Mouse (Mus musculus): ENCODE results near the gene Slx4ip. TPM values are rescaled to one million over a fixed set of nuclear protein-coding genes. Genes with fewer than 3 reads are reported as not detected.

Slx4ip gene
- total RNA-seq, 2 experiments from 2014 or later: 8.1 to 8.2 TPM

GRCm38 (mm10) chr2:137092523-137093297, 201.7 kb downstream of the Slx4ip start:
- intact Hi-C loops (cut with DNase I): no loop called here
- DNase-seq (ENCODE audit: low spot score in 2 of 2): no peak

DNA sequence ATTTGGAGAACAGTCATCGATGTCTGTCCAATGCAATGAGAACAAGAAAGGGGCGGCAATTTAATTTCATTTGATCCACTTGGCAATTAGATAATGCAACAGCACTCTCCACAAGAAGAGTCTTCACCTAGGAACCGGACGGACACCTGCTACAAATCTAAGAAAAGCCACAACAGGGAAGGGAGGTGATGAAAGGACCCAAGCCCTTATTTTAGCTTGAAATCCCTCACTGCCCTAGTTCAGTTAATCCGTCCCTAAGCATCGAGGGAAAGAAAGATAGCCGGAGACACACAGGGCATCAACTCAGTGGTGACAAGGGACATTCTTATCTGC, 202.2 kb downstream of the Slx4ip start:
- DNase-seq (ENCODE audit: low spot score in 2 of 2): no peak
- intact Hi-C loops (cut with DNase I): no loop called here

DNA sequence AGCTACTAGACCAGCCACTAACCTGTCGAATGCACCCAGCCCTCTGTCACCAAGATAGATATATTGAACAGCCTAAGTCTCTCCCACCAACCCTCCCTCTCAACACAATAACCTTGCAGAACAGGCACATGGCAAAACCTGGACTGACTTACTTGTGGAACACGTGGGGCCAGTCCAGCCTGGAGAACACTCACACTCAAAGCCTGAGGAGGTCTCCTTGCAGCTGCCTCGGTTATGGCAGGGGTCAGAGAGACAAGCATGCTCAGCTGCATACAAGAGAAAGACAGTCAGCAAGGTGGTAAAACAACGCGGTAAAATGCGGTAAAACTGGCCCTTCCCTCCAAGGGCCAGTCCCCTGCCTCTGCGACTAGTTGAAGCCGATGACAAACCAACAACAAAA, 203.3 kb downstream of the Slx4ip start:
- no peak for DNase-seq (ENCODE audit: low spot score in 2 of 2)
- intact Hi-C loops (cut with DNase I): no loop called here

- DNase-seq (ENCODE audit: low spot score in 2 of 2): no peak
- intact Hi-C loops (cut with DNase I): no loop called here
These were observed 206.0 kb downstream of the Slx4ip start for GRCm38 (mm10) chr2:137096981-137097460.

DNA sequence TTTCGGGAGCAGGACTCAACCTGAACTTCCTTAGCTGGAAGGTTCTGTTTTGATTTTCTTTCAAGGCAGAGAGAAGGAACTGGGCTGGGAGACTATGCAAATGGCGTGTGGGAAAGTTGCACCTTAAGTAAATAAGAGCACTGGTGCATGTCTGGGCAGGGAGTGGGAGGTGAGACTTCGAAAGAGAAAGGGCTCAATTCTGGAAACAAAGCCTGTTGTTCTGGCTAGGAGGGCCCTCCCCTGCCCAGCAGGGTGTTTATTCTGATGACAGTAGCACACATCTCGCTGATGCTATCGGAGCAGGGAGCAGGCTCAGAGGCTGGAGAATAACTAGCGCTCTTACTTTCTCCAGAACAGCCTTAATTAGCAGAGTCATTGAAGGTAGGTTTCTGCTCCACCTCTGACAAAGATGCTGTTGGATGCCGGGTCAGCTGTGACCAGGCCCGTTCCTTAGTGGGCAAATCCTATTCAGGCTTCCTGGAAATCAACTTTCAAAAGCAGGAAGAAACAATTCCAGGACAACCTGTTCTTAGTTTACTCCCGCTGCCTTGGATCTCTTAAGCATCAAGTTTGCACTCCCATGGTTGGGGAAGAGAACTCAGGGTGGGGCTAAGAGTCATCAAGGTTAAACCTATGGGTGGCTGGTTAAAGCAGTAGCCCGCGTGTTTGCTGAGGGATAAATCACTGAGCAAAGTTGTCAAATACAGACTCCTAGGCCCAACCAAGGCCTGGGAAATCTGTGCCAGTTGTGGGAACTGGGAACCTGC, 207.4 kb downstream of the Slx4ip start:
- intact Hi-C loops (cut with DNase I): no loop called here
- no peak for DNase-seq (ENCODE audit: low spot score in 2 of 2)

DNA sequence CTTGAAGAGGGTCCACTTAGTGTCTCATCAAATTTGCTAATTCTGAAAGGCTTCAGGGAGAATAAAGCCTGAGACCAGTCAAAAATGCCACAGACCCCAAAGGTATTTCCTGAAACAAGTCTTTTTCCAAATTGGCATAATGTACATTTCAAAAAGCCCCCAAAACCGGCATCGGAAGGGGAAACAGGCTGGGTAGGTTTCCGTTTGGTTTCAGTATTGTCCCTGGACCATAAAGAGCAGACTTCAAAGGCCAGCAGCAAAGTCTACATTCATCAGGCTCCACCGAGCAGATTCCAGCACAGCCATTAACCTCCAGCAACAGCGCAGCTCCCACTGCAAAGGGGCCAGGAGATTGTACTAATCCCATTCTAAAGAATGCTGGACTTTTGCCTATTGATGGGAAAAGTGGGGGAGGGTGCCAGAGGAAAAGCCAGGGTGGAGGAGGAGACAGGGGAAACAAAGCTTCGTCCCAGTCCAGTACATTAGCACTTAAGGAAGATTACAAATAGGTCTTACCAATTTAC, 208.3 kb downstream of the Slx4ip start:
- intact Hi-C loops (cut with DNase I): no loop called here
- DNase-seq (ENCODE audit: low spot score in 2 of 2): no peak

- no peak for DNase-seq (ENCODE audit: low spot score in 2 of 2)
- intact Hi-C loops (cut with DNase I): no loop called here
These were observed 210.1 kb downstream of the Slx4ip start for GRCm38 (mm10) chr2:137101074-137101473.

GRCm38 (mm10) chr2:137107203-137107602, 216.2 kb downstream of the Slx4ip start:
- intact Hi-C loops (cut with DNase I): no loop called here
- DNase-seq (ENCODE audit: low spot score in 2 of 2): no peak

DNA sequence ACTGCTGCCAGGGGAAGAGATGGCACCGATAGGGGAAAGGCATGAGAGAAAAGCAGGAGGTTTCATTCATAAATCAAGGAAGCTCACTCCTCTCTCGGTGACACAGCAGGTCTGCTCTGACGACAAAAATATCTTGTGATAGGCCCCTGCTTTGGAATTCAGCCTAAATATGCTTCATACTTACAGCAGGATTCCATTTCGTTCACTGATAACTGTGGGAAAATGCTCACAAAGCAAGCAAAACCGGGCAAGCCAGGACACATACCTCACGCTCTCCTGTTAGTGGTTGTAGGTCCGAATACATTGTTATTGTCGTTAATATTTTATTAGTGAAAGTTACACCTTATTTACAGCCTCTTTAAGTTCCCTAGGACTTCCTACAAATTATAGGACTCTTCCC, 216.9 kb downstream of the Slx4ip start:
- DNase-seq (ENCODE audit: low spot score in 2 of 2): no peak

GRCm38 (mm10) chr2:137109321-137110213, 218.5 kb downstream of the Slx4ip start:
- intact Hi-C loops (cut with DNase I): loop anchor here (5.0 to 10.0 kb wide), 2 partner anchors 195 to 833 kb away; no protein-coding TSS in a partner anchor
- no peak for DNase-seq (ENCODE audit: low spot score in 2 of 2)

More for the DNA sequence above, 216.9 kb downstream of the Slx4ip start:
- intact Hi-C loops (cut with DNase I): no loop called here

- intact Hi-C loops (cut with DNase I): loop anchor here (5.0 to 10.0 kb wide), 2 partner anchors 196 to 832 kb away; no protein-coding TSS in a partner anchor
- no peak for DNase-seq (ENCODE audit: low spot score in 2 of 2)
These were observed 219.3 kb downstream of the Slx4ip start for GRCm38 (mm10) chr2:137110214-137110898.

DNA sequence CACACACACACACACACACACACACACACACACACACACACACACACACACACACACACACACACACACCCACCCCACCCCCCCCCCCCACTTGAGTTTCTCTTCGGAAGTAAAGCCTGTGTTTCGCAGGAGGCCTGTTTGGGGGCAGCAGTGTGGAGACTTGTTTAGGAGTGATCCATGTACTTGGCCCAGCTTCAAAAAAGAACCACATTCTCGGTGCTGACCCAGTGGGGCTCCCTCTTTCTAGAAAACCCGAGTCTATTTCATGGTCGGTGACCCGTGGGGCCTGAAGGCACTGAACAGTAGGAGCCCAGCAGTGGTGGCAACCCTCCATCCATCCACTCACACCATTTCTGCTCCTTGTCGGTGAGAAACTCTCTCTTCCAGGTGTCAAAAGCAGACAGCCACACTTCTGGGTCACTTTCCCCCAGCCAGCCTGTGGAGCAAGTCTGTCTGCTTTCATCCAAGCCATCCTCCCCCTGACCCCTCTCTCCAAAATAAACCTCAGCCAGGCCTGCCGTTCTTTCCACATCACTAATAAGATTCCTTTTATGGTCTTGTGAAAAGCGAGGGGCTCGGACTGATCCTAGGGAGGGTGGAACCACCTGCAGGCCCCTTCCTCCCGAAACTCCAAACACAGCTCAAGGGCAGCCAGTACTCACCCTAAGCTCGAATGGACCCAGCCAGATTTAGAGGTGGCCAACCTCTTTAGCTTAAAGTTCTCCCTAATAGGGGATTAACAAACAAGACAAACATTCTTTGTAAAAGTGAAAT, 222.5 kb downstream of the Slx4ip start:
- DNase-seq (ENCODE audit: low spot score in 2 of 2): no peak
- intact Hi-C loops (cut with DNase I): loop anchor here (5.0 to 10.0 kb wide), 2 partner anchors 199 to 829 kb away; no protein-coding TSS in a partner anchor

DNA sequence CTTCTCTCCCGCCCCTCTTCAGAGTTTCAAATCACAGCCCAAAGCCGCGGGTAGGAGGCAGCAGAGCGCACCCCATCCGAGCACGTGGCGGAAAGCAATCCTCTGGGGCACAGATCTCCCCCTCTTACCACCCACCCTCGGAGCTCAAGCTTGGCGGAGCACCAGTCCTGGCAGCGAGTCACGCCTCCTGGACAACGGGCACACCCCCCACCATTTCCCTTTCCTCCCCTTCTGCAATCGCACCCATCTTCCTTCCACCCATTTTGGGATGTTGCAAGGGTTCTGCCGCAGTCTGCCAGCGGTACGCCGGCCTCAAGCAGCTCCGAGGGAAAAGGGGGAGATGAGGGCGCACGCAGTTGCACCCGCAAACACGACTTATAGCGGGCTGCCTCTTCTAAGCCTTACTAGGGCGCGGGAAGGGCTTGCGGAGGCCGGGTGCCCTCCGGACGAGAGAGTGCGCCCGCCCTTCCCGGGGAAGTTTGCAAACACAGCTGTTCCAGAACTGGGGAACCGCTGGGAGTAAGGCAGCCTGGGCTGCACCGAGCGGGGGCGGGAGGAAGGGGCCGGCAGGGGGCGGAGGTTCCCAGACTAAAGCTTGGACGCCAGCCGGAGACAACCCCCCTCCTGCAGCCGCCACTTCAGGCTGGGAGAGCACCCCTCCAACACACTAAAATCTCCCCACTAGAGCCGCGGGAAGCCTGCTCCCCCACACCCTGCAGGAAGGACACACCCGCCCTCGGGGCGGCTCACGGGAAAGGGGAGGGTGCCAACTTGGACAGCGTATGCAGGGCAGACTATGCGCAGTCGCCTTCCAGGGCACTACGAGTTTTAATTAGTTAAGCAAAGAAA, 223.5 kb downstream of the Slx4ip start:
- peak; percentile 43 to 66 for DNase-seq (ENCODE audit: low spot score in 2 of 2)
- intact Hi-C loops (cut with DNase I): loop anchor here (5.0 to 10.0 kb wide), 3 partner anchors 200 to 828 kb away; no protein-coding TSS in a partner anchor

- intact Hi-C loops (cut with DNase I): loop anchor here (5.0 to 10.0 kb wide), 2 partner anchors 201 to 617 kb away; no protein-coding TSS in a partner anchor
- no peak for DNase-seq (ENCODE audit: low spot score in 2 of 2)
These were observed 224.4 kb downstream of the Slx4ip start for GRCm38 (mm10) chr2:137115241-137116024.

DNA sequence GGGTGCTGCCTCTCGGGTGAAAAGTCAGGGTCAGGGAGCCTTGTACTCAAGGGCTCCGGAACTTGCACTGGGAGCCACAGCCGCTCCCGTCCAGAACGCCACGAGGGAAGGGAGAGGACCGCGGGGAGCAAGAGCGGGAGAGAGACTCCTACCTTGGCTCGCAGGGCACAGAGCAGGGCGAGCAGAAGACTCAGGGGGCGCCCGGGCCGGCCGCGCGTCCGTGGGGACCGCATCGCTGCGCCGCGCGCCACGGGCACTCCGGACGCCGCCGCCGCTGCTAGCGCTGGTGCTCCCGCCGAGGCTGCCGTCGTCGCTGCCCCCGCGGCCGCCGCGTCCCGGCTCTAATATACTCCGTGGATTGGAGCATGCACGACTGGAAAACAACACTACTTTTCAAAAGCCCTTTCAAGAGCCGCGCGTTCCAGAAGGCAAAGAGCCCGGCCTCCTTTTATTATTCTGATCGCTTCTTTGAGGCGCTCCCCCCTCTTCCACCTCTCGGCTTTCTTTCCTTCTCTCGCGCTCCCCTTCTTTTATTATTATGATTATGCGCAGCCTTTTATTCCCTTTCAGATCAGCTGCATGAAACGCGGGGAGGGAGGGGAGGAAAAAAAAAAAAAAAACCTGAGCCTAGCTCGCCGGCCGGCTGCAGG, 225.1 kb downstream of the Slx4ip start, which contains the start of gene Jag1:
Gene Jag1, minus strand, starts transcription at position 620 of the 650 bp plus-strand sequence.
- DNase-seq (ENCODE audit: low spot score in 2 of 2): peak; percentile 15 to 25
- intact Hi-C loops (cut with DNase I): loop anchor here (5.0 to 10.0 kb wide), 2 partner anchors 201 to 616 kb away; no protein-coding TSS in a partner anchor

Measured in left cerebral cortex, postnatal 36 days (tissue).